Comparison of ENCODE assay signal across 30 mouse cellular contexts in genomic region chr8:64910026-64910425, GRCm38 (mm10).
"Had no signal": no experiment of that assay in that cellular context is flagged by ENCODE, and none has a peak within 500 bp of the region (broad histone marks: within the 10 kb centered on the region; RNA-seq: fewer than 3 reads in every experiment).

No protein-coding gene starts in this region.

- H3K27ac ChIP-seq: limb, embryonic 10.5 days; limb, embryonic 12.5 days; limb, embryonic 13.5 days; limb, embryonic 15.5 days; liver, embryonic 12.5 days; liver, embryonic 13.5 days; liver, embryonic 14.5 days; liver, embryonic 15.5 days; lung, embryonic 15.5 days; macrophage; midbrain, embryonic 10.5 days; midbrain, embryonic 12.5 days; midbrain, embryonic 13.5 days; midbrain, embryonic 15.5 days; neural tube, embryonic 12.5 days had no signal

- H3K36me3 ChIP-seq: limb, embryonic 10.5 days; limb, embryonic 12.5 days; limb, embryonic 13.5 days; limb, embryonic 15.5 days; liver, embryonic 12.5 days; liver, embryonic 13.5 days; liver, embryonic 15.5 days; lung, embryonic 15.5 days; midbrain, embryonic 10.5 days; midbrain, embryonic 12.5 days; midbrain, embryonic 13.5 days; midbrain, embryonic 15.5 days; neural tube, embryonic 12.5 days had no signal

- DNase-seq: left cerebral cortex, postnatal 4 days; liver; liver, embryonic 13.5 days; liver, postnatal 0 days; lung, adult 18-20 months; lung, adult 2 months; lung, embryonic 14.5 days; lung, postnatal 10 days; lung, postnatal 14 days; lung, postnatal 36 days; lung, postnatal 4 days had no signal

- H3K9ac ChIP-seq: limb, embryonic 12.5 days; limb, embryonic 13.5 days; limb, embryonic 15.5 days; liver, embryonic 12.5 days; liver, embryonic 13.5 days; liver, embryonic 14.5 days; liver, embryonic 15.5 days; liver, postnatal 0 days; lung, embryonic 14.5 days; lung, embryonic 15.5 days; midbrain, embryonic 12.5 days; midbrain, embryonic 13.5 days; midbrain, embryonic 15.5 days; neural tube, embryonic 12.5 days had no signal

- H3K4me3 ChIP-seq: limb, embryonic 10.5 days; limb, embryonic 12.5 days; limb, embryonic 13.5 days; limb, embryonic 15.5 days; liver, embryonic 12.5 days; liver, embryonic 13.5 days; liver, embryonic 15.5 days; lung, embryonic 15.5 days; megakaryocyte, embryonic 14.5 days; midbrain, embryonic 10.5 days; midbrain, embryonic 12.5 days; midbrain, embryonic 13.5 days; midbrain, embryonic 15.5 days; myocyte; neural tube, embryonic 12.5 days had no signal

- H3K9me3 ChIP-seq: limb, embryonic 10.5 days; limb, embryonic 12.5 days; limb, embryonic 13.5 days; limb, embryonic 15.5 days; liver, embryonic 12.5 days; liver, embryonic 13.5 days; liver, embryonic 15.5 days; lung, embryonic 15.5 days; megakaryocyte, embryonic 14.5 days; midbrain, embryonic 10.5 days; midbrain, embryonic 12.5 days; midbrain, embryonic 13.5 days; midbrain, embryonic 15.5 days; neural tube, embryonic 12.5 days had no signal

- ATAC-seq: liver, embryonic 12.5 days; liver, postnatal 0 days; lung, postnatal 0 days; midbrain, embryonic 13.5 days; midbrain, embryonic 15.5 days; midbrain, embryonic 16.5 days had no signal

- H3K4me1 ChIP-seq: limb, embryonic 10.5 days; limb, embryonic 12.5 days; limb, embryonic 13.5 days; limb, embryonic 15.5 days; liver, embryonic 12.5 days; liver, embryonic 13.5 days; liver, embryonic 15.5 days; lung, embryonic 15.5 days; megakaryocyte, embryonic 14.5 days; midbrain, embryonic 10.5 days; midbrain, embryonic 12.5 days; midbrain, embryonic 13.5 days; midbrain, embryonic 15.5 days; neural tube, embryonic 12.5 days had no signal

- H3K27me3 ChIP-seq: limb, embryonic 12.5 days; limb, embryonic 13.5 days; limb, embryonic 15.5 days; liver, embryonic 12.5 days; liver, embryonic 13.5 days; liver, embryonic 15.5 days; lung, embryonic 15.5 days; megakaryocyte, embryonic 14.5 days; midbrain, embryonic 12.5 days; midbrain, embryonic 13.5 days; midbrain, embryonic 15.5 days; neural tube, embryonic 12.5 days had no signal

- H3K4me2 ChIP-seq: limb, embryonic 12.5 days; limb, embryonic 13.5 days; limb, embryonic 15.5 days; liver, embryonic 11.5 days; liver, embryonic 12.5 days; liver, embryonic 13.5 days; liver, embryonic 15.5 days; lung, embryonic 14.5 days; lung, embryonic 15.5 days; midbrain, embryonic 12.5 days; midbrain, embryonic 13.5 days; midbrain, embryonic 15.5 days; neural tube, embryonic 12.5 days had no signal
